30 mouse cellular contexts compared by ENCODE assay signal in the genomic region with DNA sequence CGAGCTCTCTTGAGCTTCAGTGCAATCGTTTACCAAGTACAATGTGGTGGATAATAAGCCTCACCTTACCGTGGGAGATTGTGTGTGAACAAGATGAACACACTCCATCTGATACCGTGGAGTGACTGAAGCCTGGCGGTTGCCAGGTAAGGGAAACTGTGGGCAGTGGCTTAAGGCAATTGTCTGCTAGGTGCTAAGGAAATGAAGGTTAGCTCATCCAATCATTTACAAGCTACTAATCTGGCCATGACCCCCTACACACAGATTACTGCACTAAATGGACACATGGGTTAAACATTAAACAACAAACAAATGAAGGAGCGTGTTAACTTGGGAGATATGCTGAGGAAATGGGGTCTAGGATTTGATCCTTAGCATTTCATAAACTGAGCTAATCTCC. TPM values are rescaled to one million over a fixed set of nuclear protein-coding genes. Genes with fewer than 3 reads are reported as not detected.
DNase-seq lines count a peak whose midpoint lies in the region; ATAC-seq and TF ChIP-seq lines count a peak whose summit lies in the region.
"Had no signal": no experiment of that assay in that cellular context is flagged by ENCODE, and none has a peak within 500 bp of the region (broad histone marks: within the 10 kb centered on the region; RNA-seq: fewer than 3 reads in every experiment).

No protein-coding gene starts in this region.

- ATAC-seq in liver, embryonic 12.5 days = no peak
- ATAC-seq in intestine, postnatal 0 days = peak; percentile 35
- ATAC-seq in liver, postnatal 0 days = peak; percentile 35; the same call in 1 of the 2 replicates
- no peak for ATAC-seq in stomach, postnatal 0 days (ENCODE audit: low FRiP score, low TSS enrichment)
- ATAC-seq: CD4-positive, CD25-positive, alpha-beta regulatory T cell, adult 4 months; forebrain, embryonic 16.5 days; hindbrain, embryonic 16.5 days; midbrain, embryonic 15.5 days had no signal

- H3K4me2 ChIP-seq in liver, embryonic 12.5 days = no peak overlapping the region
- peak overlapping the region; percentile 45 for H3K4me2 ChIP-seq in intestine, postnatal 0 days (replicated peaks; ENCODE audit: low read depth)
- peak overlapping the region; percentile 19 for H3K4me2 ChIP-seq in liver, postnatal 0 days (ENCODE audit: low read depth, low read length)
- H3K4me2 ChIP-seq in stomach, postnatal 0 days (replicated peaks; ENCODE audit: low read depth) = no peak overlapping the region; the same call in 1 of the 2 replicates
- H3K4me2 ChIP-seq: lung, embryonic 14.5 days; midbrain, embryonic 15.5 days; neural tube, embryonic 12.5 days had no signal

- TF ChIP-seq POLR2A in liver, adult 2 months (IDR thresholded peaks at IDR 0.05; ENCODE audit: extremely low read depth, insufficient read depth, low read length) = no peak

- no peaks in the 10 kb centered on the region for H3K36me3 ChIP-seq in liver, adult 2 months (ENCODE audit: control insufficient read depth, insufficient read depth, low read length)
- no peaks in the 10 kb centered on the region for H3K36me3 ChIP-seq in liver, embryonic 12.5 days
- no peaks in the 10 kb centered on the region for H3K36me3 ChIP-seq in intestine, postnatal 0 days (ENCODE audit: control insufficient read depth, insufficient read depth)
- no peaks in the 10 kb centered on the region for H3K36me3 ChIP-seq in liver, postnatal 0 days (replicated peaks; ENCODE audit: insufficient read depth, low read length)
- no peaks in the 10 kb centered on the region for H3K36me3 ChIP-seq in stomach, postnatal 0 days (ENCODE audit: control insufficient read depth, insufficient read depth, low read length)
- H3K36me3 ChIP-seq: midbrain, embryonic 10.5 days; midbrain, embryonic 15.5 days; neural tube, embryonic 12.5 days had no signal

- 25% methylated on average over 6 of the region's 6 CpGs for WGBS in liver, adult 2 months
- WGBS in liver, embryonic 12.5 days (ENCODE audit: insufficient replicate concordance) = 59% methylated on average over 6 of the region's 6 CpGs
- WGBS in intestine, postnatal 0 days = 39% methylated on average over 6 of the region's 6 CpGs
- WGBS in liver, postnatal 0 days (ENCODE audit: insufficient replicate concordance) = 60% methylated on average over 6 of the region's 6 CpGs
- 46% methylated on average over 6 of the region's 6 CpGs for WGBS in stomach, postnatal 0 days

- H3K79me2 ChIP-seq in liver, adult 2 months (ENCODE audit: control insufficient read depth, insufficient read depth, low read length) = peaks cover 10% of the 10 kb centered on the region; the same call in 1 of the 2 replicates

- H3K27me3 ChIP-seq in liver, adult 2 months (ENCODE audit: control insufficient read depth, insufficient read depth, low read length) = no peaks in the 10 kb centered on the region
- peaks cover 46% of the 10 kb centered on the region for H3K27me3 ChIP-seq in liver, embryonic 12.5 days (replicated peaks)
- H3K27me3 ChIP-seq in intestine, postnatal 0 days (replicated peaks; ENCODE audit: control insufficient read depth, insufficient read depth, low read length) = no peaks in the 10 kb centered on the region
- no peaks in the 10 kb centered on the region for H3K27me3 ChIP-seq in liver, postnatal 0 days (ENCODE audit: insufficient read depth, low read length)
- no peaks in the 10 kb centered on the region for H3K27me3 ChIP-seq in stomach, postnatal 0 days (ENCODE audit: control insufficient read depth, insufficient read depth, low read length)

- H3K9me3 ChIP-seq in liver, embryonic 12.5 days (replicated peaks) = no peaks in the 10 kb centered on the region
- H3K9me3 ChIP-seq in intestine, postnatal 0 days (ENCODE audit: control insufficient read depth) = no peaks in the 10 kb centered on the region
- no peaks in the 10 kb centered on the region for H3K9me3 ChIP-seq in liver, postnatal 0 days (ENCODE audit: low read length)
- H3K9me3 ChIP-seq in stomach, postnatal 0 days (ENCODE audit: control insufficient read depth, low read length) = no peaks in the 10 kb centered on the region
- H3K9me3 ChIP-seq: midbrain, embryonic 10.5 days; midbrain, embryonic 15.5 days; neural tube, embryonic 12.5 days had no signal

- DNase-seq in liver, adult 2 months (ENCODE audit: extremely low read depth, low read depth, low spot score) = peak; percentile 91
- DNase-seq in liver, postnatal 0 days = no peak
- DNase-seq in stomach, postnatal 0 days (ENCODE audit: low spot score) = peak; percentile 48
- DNase-seq in left cerebral cortex, postnatal 14 days (ENCODE audit: low spot score in 2 of 2) = no peak
- no peak for DNase-seq in heart, postnatal 36 days
- DNase-seq in frontal cortex, adult 2 months (ENCODE audit: extremely low spot score in 1 of 2, low spot score in 1 of 2) = no peak
- DNase-seq: adrenal gland, adult 2 months; adrenal gland, postnatal 36 days; cerebellum, adult 18-20 months; cerebellum, postnatal 10 days; gastrocnemius, postnatal 10 days; heart, postnatal 14 days; kidney, adult 8-10 months; kidney, postnatal 36 days; left cerebral cortex, postnatal 4 days; lung, embryonic 14.5 days; lung, postnatal 14 days; right cerebral cortex, postnatal 4 days; thymus, adult 2 months; thymus, postnatal 36 days had no signal

- peak overlapping the region; percentile 2 for H3K9ac ChIP-seq in liver, adult 2 months (ENCODE audit: low read depth, low read length)
- no peak overlapping the region for H3K9ac ChIP-seq in liver, embryonic 12.5 days
- H3K9ac ChIP-seq in intestine, postnatal 0 days (ENCODE audit: low read depth, low read length) = no peak overlapping the region
- no peak overlapping the region for H3K9ac ChIP-seq in liver, postnatal 0 days (replicated peaks)
- H3K9ac ChIP-seq in stomach, postnatal 0 days (ENCODE audit: low read length) = no peak overlapping the region
- H3K9ac ChIP-seq: lung, embryonic 14.5 days; midbrain, embryonic 15.5 days; neural tube, embryonic 12.5 days had no signal

- intact Hi-C loops in left cerebral cortex, postnatal 14 days (cut with DNase I) = loop anchor here (5.0 kb wide), 1 partner anchor 33 kb away; the partner anchor contains the start of gene Rpn1
- intact Hi-C loops in heart, postnatal 36 days (cut with DNase I) = no loop called here

- peak overlapping the region; percentile 10 for H3K4me3 ChIP-seq in liver, adult 2 months (ENCODE audit: insufficient read depth, low read depth, low read length)
- H3K4me3 ChIP-seq in liver, embryonic 12.5 days = no peak overlapping the region
- no peak overlapping the region for H3K4me3 ChIP-seq in intestine, postnatal 0 days (ENCODE audit: low read depth, low read length)
- no peak overlapping the region for H3K4me3 ChIP-seq in liver, postnatal 0 days (ENCODE audit: low read depth, low read length)
- no peak overlapping the region for H3K4me3 ChIP-seq in stomach, postnatal 0 days (ENCODE audit: low read depth, low read length)
- H3K4me3 ChIP-seq: erythroblast, embryonic 14.5 days; midbrain, embryonic 10.5 days; midbrain, embryonic 15.5 days; myocyte; neural tube, embryonic 12.5 days had no signal

- peaks cover 18% of the 10 kb centered on the region for H3K4me1 ChIP-seq in liver, adult 2 months (ENCODE audit: control insufficient read depth, insufficient read depth, low read length)
- H3K4me1 ChIP-seq in liver, embryonic 12.5 days = peaks cover 20% of the 10 kb centered on the region
- H3K4me1 ChIP-seq in intestine, postnatal 0 days (replicated peaks; ENCODE audit: control insufficient read depth, insufficient read depth, low read length) = 0 out of 2 replicates have a peak, but pooled peaks cover 10% of the 10 kb centered on the region
- H3K4me1 ChIP-seq in liver, postnatal 0 days (ENCODE audit: insufficient read depth) = peaks cover 41% of the 10 kb centered on the region
- no peaks in the 10 kb centered on the region; the same call in 1 of the 2 replicates for H3K4me1 ChIP-seq in stomach, postnatal 0 days (replicated peaks; ENCODE audit: control insufficient read depth, insufficient read depth)

- TF ChIP-seq EP300 in liver, postnatal 0 days (IDR thresholded peaks at IDR 0.05; ENCODE audit: low read depth) = no peak
- no peak for TF ChIP-seq EP300 in stomach, postnatal 0 days (optimal IDR thresholded peaks at IDR 0.05)

- TF ChIP-seq CTCF in liver, adult 2 months (IDR thresholded peaks at IDR 0.05; ENCODE audit: low read depth, low read length) = no peak
- TF ChIP-seq CTCF in intestine, postnatal 0 days (IDR thresholded peaks at IDR 0.05; ENCODE audit: low read depth) = no peak
- TF ChIP-seq CTCF in liver, postnatal 0 days (IDR thresholded peaks at IDR 0.05; ENCODE audit: low read depth) = no peak
- TF ChIP-seq CTCF in stomach, postnatal 0 days (IDR thresholded peaks at IDR 0.05; ENCODE audit: low read depth) = no peak

- peak overlapping the region; percentile 82 for H3K27ac ChIP-seq in liver, adult 2 months (replicated peaks; ENCODE audit: insufficient read depth, low read depth, low read length)
- H3K27ac ChIP-seq in liver, embryonic 12.5 days = no peak overlapping the region
- H3K27ac ChIP-seq in intestine, postnatal 0 days (ENCODE audit: low read depth, low read length) = peak overlapping the region; percentile 46
- peak overlapping the region; percentile 85 for H3K27ac ChIP-seq in liver, postnatal 0 days (ENCODE audit: low read depth)
- H3K27ac ChIP-seq in stomach, postnatal 0 days (replicated peaks) = peak overlapping the region; percentile 50; the same call in 1 of the 2 replicates
- H3K27ac ChIP-seq: midbrain, embryonic 10.5 days; midbrain, embryonic 15.5 days; neural tube, embryonic 12.5 days had no signal

RNA-seq across cellular contexts. Expression of gene Rab7, which starts 3.9 kb away (rescaled TPM):
- 69.7 and 80.9 TPM in 2 replicates for total RNA-seq in liver, adult 2 months (2014; rRNA removed)
- polyA plus RNA-seq in liver, adult 2 months (2012; rRNA removed) = 134 and 145 TPM in 2 replicates
- 134 and 135 TPM in 2 replicates for polyA plus RNA-seq in liver, embryonic 12.5 days (2016; fragmentation: Nextera tagmentation; extraction: Ambion mirVana)
- 219 and 226 TPM in 2 replicates for polyA plus RNA-seq in intestine, postnatal 0 days (2015; fragmentation: Nextera tagmentation; extraction: Ambion mirVana)
- 110 and 111 TPM in 2 replicates for polyA plus RNA-seq in liver, postnatal 0 days (2015; fragmentation: Nextera tagmentation; extraction: Ambion mirVana)
- polyA plus RNA-seq in stomach, postnatal 0 days (2015; fragmentation: Nextera tagmentation; extraction: Ambion mirVana) = 179 and 198 TPM in 2 replicates
- total RNA-seq in left cerebral cortex, postnatal 14 days (2021) = 100 to 1,000 TPM; 319 to 329 TPM
- 100 to 1,000 TPM; 253 to 304 TPM for total RNA-seq in heart, postnatal 36 days (2021)
- polyA plus RNA-seq in frontal cortex, adult 2 months (2012; rRNA removed) = 388 and 392 TPM in 2 replicates

RNA-seq across cellular contexts. Expression of gene Rpn1, which starts 35.3 kb away (rescaled TPM):
- 124 and 153 TPM in 2 replicates for total RNA-seq in liver, adult 2 months (2014; rRNA removed)
- 121 and 149 TPM in 2 replicates for polyA plus RNA-seq in liver, adult 2 months (2012; rRNA removed)
- polyA plus RNA-seq in liver, embryonic 12.5 days (2016; fragmentation: Nextera tagmentation; extraction: Ambion mirVana) = 241 and 253 TPM in 2 replicates
- polyA plus RNA-seq in intestine, postnatal 0 days (2015; fragmentation: Nextera tagmentation; extraction: Ambion mirVana) = 164 and 184 TPM in 2 replicates
- polyA plus RNA-seq in liver, postnatal 0 days (2015; fragmentation: Nextera tagmentation; extraction: Ambion mirVana) = 102 and 112 TPM in 2 replicates
- 265 and 266 TPM in 2 replicates for polyA plus RNA-seq in stomach, postnatal 0 days (2015; fragmentation: Nextera tagmentation; extraction: Ambion mirVana)
- 100 to 1,000 TPM; 166 to 168 TPM for total RNA-seq in left cerebral cortex, postnatal 14 days (2021)
- total RNA-seq in heart, postnatal 36 days (2021) = 100 to 1,000 TPM in 1 of 2 experiments, 10 to 100 TPM in 1; 95.1 to 102 TPM
- polyA plus RNA-seq in frontal cortex, adult 2 months (2012; rRNA removed) = 125 and 138 TPM in 2 replicates

Comparison
In these comparisons a context has a peak if more than half of its experiments do, and no peak if none do; other contexts are left out.
1. DNase-seq: peak in liver, adult 2 months (single experiment) and stomach, postnatal 0 days (single experiment); none in liver, postnatal 0 days (single experiment), left cerebral cortex, postnatal 14 days (0 of 2), heart, postnatal 36 days (0 of 2) and frontal cortex, adult 2 months (0 of 2).
2. ATAC-seq: peak in intestine, postnatal 0 days (single experiment) and liver, postnatal 0 days (single experiment); none in liver, embryonic 12.5 days (single experiment) and stomach, postnatal 0 days (single experiment).
3. H3K4me2 ChIP-seq: peak in intestine, postnatal 0 days (single experiment) and liver, postnatal 0 days (single experiment); none in liver, embryonic 12.5 days (single experiment) and stomach, postnatal 0 days (single experiment).